9 mouse cellular contexts compared by ENCODE assay signal in the genomic region with DNA sequence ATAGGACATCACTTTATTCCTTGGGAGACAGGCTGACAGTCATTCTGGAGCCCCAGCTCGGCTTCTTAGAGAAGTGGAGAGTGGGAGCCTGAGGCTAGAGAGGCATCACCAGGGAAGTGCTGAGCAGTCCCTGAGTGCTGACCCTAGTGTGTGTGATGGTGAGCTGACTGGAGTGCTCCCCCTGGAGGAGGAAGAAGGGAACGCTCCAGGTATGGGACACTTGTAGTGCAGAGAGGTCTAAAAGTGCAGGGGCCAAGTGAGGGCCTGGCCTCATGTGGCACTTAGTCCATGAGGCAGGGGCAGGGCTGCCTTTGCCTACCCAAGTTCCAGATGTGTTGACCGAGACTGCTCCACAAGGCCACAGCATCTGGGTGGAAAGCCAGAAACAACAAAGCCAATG. TPM values are rescaled to one million over a fixed set of nuclear protein-coding genes. Genes with fewer than 3 reads are reported as not detected.
DNase-seq lines count a peak whose midpoint lies in the region; ATAC-seq and TF ChIP-seq lines count a peak whose summit lies in the region.
"Had no signal": no experiment of that assay in that cellular context is flagged by ENCODE, and none has a peak within 500 bp of the region (broad histone marks: within the 10 kb centered on the region; RNA-seq: fewer than 3 reads in every experiment).

No protein-coding gene starts in this region.

- no peak for TF ChIP-seq POLR2A in heart, adult 2 months (IDR thresholded peaks at IDR 0.05; ENCODE audit: insufficient read depth, low read depth, low read length)

- 54% methylated on average over 3 of the region's 3 CpGs for WGBS in heart, adult 2 months
- 28% methylated on average over 3 of the region's 3 CpGs for WGBS in heart, embryonic 11.5 days (ENCODE audit: insufficient replicate concordance)
- 37% methylated on average over 3 of the region's 3 CpGs for WGBS in forebrain, embryonic 12.5 days

- intact Hi-C loops in heart, adult 2 months (cut with DNase I): no loop called here

- no peaks in the 10 kb centered on the region for H3K79me2 ChIP-seq in heart, adult 2 months (replicated peaks; ENCODE audit: control insufficient read depth, insufficient read depth, low read length)

- no peak overlapping the region for H3K4me3 ChIP-seq in heart, adult 2 months
- no peak overlapping the region for H3K4me3 ChIP-seq in heart, embryonic 11.5 days (ENCODE audit: low read depth, low read length)
- no peak overlapping the region for H3K4me3 ChIP-seq in forebrain, embryonic 12.5 days (replicated peaks)
- H3K4me3 ChIP-seq: liver, embryonic 15.5 days had no signal

- no peak overlapping the region for H3K9ac ChIP-seq in heart, adult 2 months (ENCODE audit: low read depth, low read length)
- H3K9ac ChIP-seq in heart, embryonic 11.5 days (ENCODE audit: low read depth, low read length): no peak overlapping the region
- no peak overlapping the region for H3K9ac ChIP-seq in forebrain, embryonic 12.5 days
- H3K9ac ChIP-seq: liver, embryonic 15.5 days had no signal

- H3K27ac ChIP-seq in heart, adult 2 months: no peak overlapping the region
- H3K27ac ChIP-seq in heart, embryonic 11.5 days (ENCODE audit: low read depth, low read length): no peak overlapping the region
- H3K27ac ChIP-seq in forebrain, embryonic 12.5 days: no peak overlapping the region
- H3K27ac ChIP-seq: liver, embryonic 15.5 days had no signal

- no peaks in the 10 kb centered on the region for H3K27me3 ChIP-seq in heart, adult 2 months (ENCODE audit: control insufficient read depth, insufficient read depth, low read length)
- H3K27me3 ChIP-seq in heart, embryonic 11.5 days (ENCODE audit: control insufficient read depth, insufficient read depth, low read length): no peaks in the 10 kb centered on the region
- peaks cover 14% of the 10 kb centered on the region for H3K27me3 ChIP-seq in forebrain, embryonic 12.5 days
- H3K27me3 ChIP-seq: liver, embryonic 15.5 days had no signal

- H3K4me1 ChIP-seq in heart, adult 2 months (ENCODE audit: control insufficient read depth, insufficient read depth, low read length): peaks cover 5% of the 10 kb centered on the region
- H3K4me1 ChIP-seq in heart, embryonic 11.5 days (ENCODE audit: control insufficient read depth, insufficient read depth, low read length): peaks cover 23% of the 10 kb centered on the region
- H3K4me1 ChIP-seq in forebrain, embryonic 12.5 days: peaks cover 27% of the 10 kb centered on the region

- no peak for TF ChIP-seq EP300 in heart, adult 2 months (IDR thresholded peaks at IDR 0.05; ENCODE audit: insufficient read depth, low read depth, low read length)

- TF ChIP-seq CTCF in heart, adult 2 months (IDR thresholded peaks at IDR 0.05): peak; percentile 85

- H3K9me3 ChIP-seq in heart, embryonic 11.5 days (replicated peaks; ENCODE audit: control insufficient read depth, low read length): no peaks in the 10 kb centered on the region
- H3K9me3 ChIP-seq in forebrain, embryonic 12.5 days: no peaks in the 10 kb centered on the region
- H3K9me3 ChIP-seq: liver, embryonic 15.5 days had no signal

- no peak overlapping the region for H3K4me2 ChIP-seq in heart, embryonic 11.5 days
- no peak overlapping the region for H3K4me2 ChIP-seq in forebrain, embryonic 12.5 days
- H3K4me2 ChIP-seq: liver, embryonic 15.5 days had no signal

- H3K36me3 ChIP-seq in heart, adult 2 months (ENCODE audit: control insufficient read depth, insufficient read depth, low read length): no peaks in the 10 kb centered on the region
- H3K36me3 ChIP-seq in heart, embryonic 11.5 days (ENCODE audit: control insufficient read depth, insufficient read depth, low read length): peaks cover 2% of the 10 kb centered on the region
- H3K36me3 ChIP-seq in forebrain, embryonic 12.5 days (replicated peaks): no peaks in the 10 kb centered on the region
- H3K36me3 ChIP-seq: liver, embryonic 15.5 days had no signal

- ATAC-seq in heart, embryonic 11.5 days (replicated peaks; ENCODE audit: insufficient number of reproducible peaks, low FRiP score, low TSS enrichment): no peak
- ATAC-seq in forebrain, embryonic 12.5 days (ENCODE audit: low FRiP score): 0 out of 2 replicates have a peak, but pooled peaks have one; percentile 28
- peak; percentile 75 for ATAC-seq in megakaryocyte-erythroid progenitor cell, adult 5-6 weeks (replicated peaks; ENCODE audit: low FRiP score, low TSS enrichment, poor library complexity, severe bottlenecking)

- DNase-seq in heart, adult 2 months: peak; percentile 58 to 65
- DNase-seq in CD4-positive helper T cell, adult 2 months (ENCODE audit: low read depth, low spot score): peak; percentile 44
- peak; percentile 43 for DNase-seq in adrenal gland, postnatal 25 days
- DNase-seq in kidney, postnatal 14 days: peak; percentile 66
- DNase-seq in testis, postnatal 14 days (ENCODE audit: low spot score): peak; percentile 34

RNA-seq across cellular contexts. Expression of gene Mdfi, which starts 39.0 kb away (rescaled TPM):
- 1 to 10 TPM; 1.8 to 2.0 TPM for total RNA-seq in heart, adult 2 months (2021)
- polyA plus RNA-seq in heart, adult 2 months (2012; rRNA removed): 9.6 and 11.1 TPM in 2 replicates
- polyA plus RNA-seq in heart, embryonic 11.5 days (2014; fragmentation: Nextera tagmentation; extraction: Ambion mirVana): 28.2 and 34.6 TPM in 2 replicates
- 2.4 TPM in 1 of 2 replicates, not detected in the other for total RNA-seq in adrenal gland, postnatal 25 days (2021)
- 7.2 and 9.9 TPM in 2 replicates for polyA plus RNA-seq in forebrain, embryonic 12.5 days (2016; fragmentation: Nextera tagmentation; extraction: Ambion mirVana)
- total RNA-seq in megakaryocyte-erythroid progenitor cell, adult 5-6 weeks (2014; fragmentation: Nextera tagmentation): 1.3 TPM in 1 of 2 replicates, not detected in the other
- total RNA-seq in megakaryocyte-erythroid progenitor cell, adult 5-6 weeks (2017): 1.8 TPM in 1 of 2 replicates, not detected in the other

RNA-seq across cellular contexts. Expression of gene Tfeb, which starts 58.6 kb away (rescaled TPM):
- total RNA-seq in heart, adult 2 months (2021): 10 to 100 TPM; 36.8 to 42.7 TPM
- 33.5 and 35.1 TPM in 2 replicates for polyA plus RNA-seq in heart, adult 2 months (2012; rRNA removed)
- polyA plus RNA-seq in heart, embryonic 11.5 days (2014; fragmentation: Nextera tagmentation; extraction: Ambion mirVana): 16.3 and 17.0 TPM in 2 replicates
- 21.1 and 28.0 TPM in 2 replicates for total RNA-seq in adrenal gland, postnatal 25 days (2021)
- polyA plus RNA-seq in forebrain, embryonic 12.5 days (2016; fragmentation: Nextera tagmentation; extraction: Ambion mirVana): 1.7 and 2.4 TPM in 2 replicates
- total RNA-seq in megakaryocyte-erythroid progenitor cell, adult 5-6 weeks (2014; fragmentation: Nextera tagmentation): 3.8 and 4.2 TPM in 2 replicates
- total RNA-seq in megakaryocyte-erythroid progenitor cell, adult 5-6 weeks (2017): 3.0 and 8.3 TPM in 2 replicates
